Comparison of ENCODE assay signal across 30 mouse cellular contexts in the genomic region with DNA sequence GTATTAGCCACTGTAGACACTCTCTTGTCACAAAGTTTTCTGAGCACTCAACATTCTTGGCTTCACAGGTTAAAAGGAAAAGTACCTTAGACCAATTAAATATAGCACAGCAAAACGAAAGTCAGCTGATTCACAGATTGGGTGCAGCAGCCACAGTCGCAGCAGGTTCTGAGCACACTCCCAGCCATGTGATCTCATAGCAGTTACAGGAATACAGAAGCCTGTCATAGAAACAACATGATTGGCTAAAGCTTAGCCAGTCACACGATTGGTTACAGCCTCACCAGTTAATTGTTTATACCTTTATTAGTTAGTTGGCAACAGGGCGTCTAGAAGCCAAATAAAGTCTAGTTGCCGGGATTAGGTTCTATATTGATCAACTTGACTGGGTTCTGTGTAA. TPM values are rescaled to one million over a fixed set of nuclear protein-coding genes. Genes with fewer than 3 reads are reported as not detected.
DNase-seq lines count a peak whose midpoint lies in the region; ATAC-seq and TF ChIP-seq lines count a peak whose summit lies in the region.
"Had no signal": no experiment of that assay in that cellular context is flagged by ENCODE, and none has a peak within 500 bp of the region (broad histone marks: within the 10 kb centered on the region; RNA-seq: fewer than 3 reads in every experiment).

No protein-coding gene starts in this region.

- no peak overlapping the region for H3K27ac ChIP-seq in kidney, adult 2 months (ENCODE audit: insufficient read depth, low read depth, low read length)
- H3K27ac ChIP-seq in lung, postnatal 0 days (ENCODE audit: low read length): no peak overlapping the region
- H3K27ac ChIP-seq in intestine, postnatal 0 days (ENCODE audit: low read depth, low read length): no peak overlapping the region; the same call in 1 of the 2 replicates
- H3K27ac ChIP-seq: embryonic facial prominence, embryonic 10.5 days; forebrain, embryonic 10.5 days; heart, adult 2 months; heart, embryonic 15.5 days; hindbrain, embryonic 15.5 days; liver, embryonic 13.5 days; lung, embryonic 15.5 days; midbrain, embryonic 15.5 days; stomach, postnatal 0 days had no signal

- H3K9me3 ChIP-seq in lung, postnatal 0 days (ENCODE audit: low read length): no peaks in the 10 kb centered on the region
- no peaks in the 10 kb centered on the region for H3K9me3 ChIP-seq in intestine, postnatal 0 days (ENCODE audit: control insufficient read depth)
- H3K9me3 ChIP-seq: embryonic facial prominence, embryonic 10.5 days; forebrain, embryonic 10.5 days; heart, embryonic 15.5 days; hindbrain, embryonic 15.5 days; liver, embryonic 13.5 days; lung, embryonic 15.5 days; midbrain, embryonic 15.5 days had no signal

- peak; percentile 58 for DNase-seq in kidney, adult 2 months
- DNase-seq in kidney, postnatal 25 days: no peak
- DNase-seq in lung, postnatal 0 days (ENCODE audit: low spot score): no peak
- DNase-seq in lung, adult 2 months: no peak
- no peak for DNase-seq in layer of hippocampus, adult 9-11 months
- DNase-seq in embryo, embryonic 11 days: no peak
- DNase-seq: adrenal gland, postnatal 36 days; B cell, adult 2 months; cerebellum, adult 11 months; cerebellum, adult 9-11 months; gastrocnemius, postnatal 14 days; heart, adult 2 months; heart, postnatal 4 days; layer of hippocampus, postnatal 36 days; liver, embryonic 13.5 days; lung, postnatal 4 days; thymus, adult 2 months; thymus, postnatal 4 days had no signal

- no peaks in the 10 kb centered on the region for H3K27me3 ChIP-seq in kidney, adult 2 months (replicated peaks; ENCODE audit: control insufficient read depth, insufficient read depth, low read length)
- H3K27me3 ChIP-seq in lung, postnatal 0 days (replicated peaks; ENCODE audit: insufficient read depth, low read length): no peaks in the 10 kb centered on the region
- no peaks in the 10 kb centered on the region for H3K27me3 ChIP-seq in intestine, postnatal 0 days (replicated peaks; ENCODE audit: control insufficient read depth, insufficient read depth, low read length)
- H3K27me3 ChIP-seq: heart, embryonic 15.5 days; hindbrain, embryonic 15.5 days; liver, embryonic 13.5 days; lung, embryonic 15.5 days; midbrain, embryonic 15.5 days had no signal

- no peak for TF ChIP-seq EP300 in lung, postnatal 0 days (IDR thresholded peaks at IDR 0.05)

- H3K4me3 ChIP-seq in kidney, adult 2 months (ENCODE audit: insufficient read depth, low read depth, low read length): no peak overlapping the region
- no peak overlapping the region for H3K4me3 ChIP-seq in lung, postnatal 0 days (ENCODE audit: low read depth, low read length)
- no peak overlapping the region for H3K4me3 ChIP-seq in lung, adult 2 months (replicated peaks; ENCODE audit: extremely low read depth, low read depth, low read length)
- H3K4me3 ChIP-seq in intestine, postnatal 0 days (ENCODE audit: low read depth, low read length): no peak overlapping the region
- H3K4me3 ChIP-seq: embryonic facial prominence, embryonic 10.5 days; forebrain, embryonic 10.5 days; heart, adult 2 months; heart, embryonic 15.5 days; hindbrain, embryonic 15.5 days; liver, embryonic 13.5 days; lung, embryonic 15.5 days; midbrain, embryonic 15.5 days; myocyte had no signal

- H3K9ac ChIP-seq in lung, postnatal 0 days (replicated peaks; ENCODE audit: low read depth): no peak overlapping the region
- H3K9ac ChIP-seq in intestine, postnatal 0 days (ENCODE audit: low read depth, low read length): no peak overlapping the region
- H3K9ac ChIP-seq: heart, embryonic 15.5 days; hindbrain, embryonic 15.5 days; liver, embryonic 13.5 days; lung, embryonic 15.5 days; midbrain, embryonic 15.5 days had no signal

- H3K4me2 ChIP-seq in lung, postnatal 0 days (replicated peaks; ENCODE audit: low read depth, low read length): no peak overlapping the region
- H3K4me2 ChIP-seq in intestine, postnatal 0 days (replicated peaks; ENCODE audit: low read depth): no peak overlapping the region
- H3K4me2 ChIP-seq: hindbrain, embryonic 15.5 days; liver, embryonic 13.5 days; lung, embryonic 15.5 days; midbrain, embryonic 15.5 days had no signal

- no peak for TF ChIP-seq POLR2A in kidney, adult 2 months (IDR thresholded peaks at IDR 0.05; ENCODE audit: low read depth, low read length)
- TF ChIP-seq POLR2A in lung, adult 2 months (IDR thresholded peaks at IDR 0.05; ENCODE audit: borderline replicate concordance, extremely low read depth, low read depth, low read length): no peak

- H3K36me3 ChIP-seq in kidney, adult 2 months (ENCODE audit: control insufficient read depth, insufficient read depth, low read length): no peaks in the 10 kb centered on the region
- H3K36me3 ChIP-seq in lung, postnatal 0 days (ENCODE audit: insufficient read depth, low read length): no peaks in the 10 kb centered on the region
- H3K36me3 ChIP-seq in intestine, postnatal 0 days (ENCODE audit: control insufficient read depth, insufficient read depth): no peaks in the 10 kb centered on the region
- H3K36me3 ChIP-seq: embryonic facial prominence, embryonic 10.5 days; forebrain, embryonic 10.5 days; heart, embryonic 15.5 days; hindbrain, embryonic 15.5 days; liver, embryonic 13.5 days; lung, embryonic 15.5 days; midbrain, embryonic 15.5 days had no signal

- WGBS in kidney, adult 2 months: 69% methylated on average over 5 of the region's 5 CpGs
- WGBS in lung, postnatal 0 days: 80% methylated on average over 5 of the region's 5 CpGs
- 70% methylated on average over 5 of the region's 5 CpGs for WGBS in lung, adult 2 months
- 61% methylated on average over 5 of the region's 5 CpGs for whole genome bisulfite sequencing in intestine, postnatal 0 days

- H3K4me1 ChIP-seq in kidney, adult 2 months (ENCODE audit: control insufficient read depth, insufficient read depth, low read length): no peaks in the 10 kb centered on the region
- peaks cover 10% of the 10 kb centered on the region; the same call in 1 of the 2 replicates for H3K4me1 ChIP-seq in lung, postnatal 0 days (ENCODE audit: insufficient read depth, low read depth, low read length)
- peaks cover 6% of the 10 kb centered on the region for H3K4me1 ChIP-seq in lung, adult 2 months (ENCODE audit: control insufficient read depth, insufficient read depth, low read length)
- no peaks in the 10 kb centered on the region for H3K4me1 ChIP-seq in intestine, postnatal 0 days (replicated peaks; ENCODE audit: control insufficient read depth, insufficient read depth, low read length)
- H3K4me1 ChIP-seq: embryonic facial prominence, embryonic 10.5 days; forebrain, embryonic 10.5 days; hindbrain, embryonic 15.5 days; liver, embryonic 13.5 days; lung, embryonic 15.5 days; midbrain, embryonic 15.5 days had no signal

- TF ChIP-seq CTCF in kidney, adult 2 months (conservative IDR thresholded peaks at IDR 0.05; ENCODE audit: insufficient read depth, insufficient read length, low read depth, low read length): no peak
- no peak for TF ChIP-seq CTCF in lung, postnatal 0 days (IDR thresholded peaks at IDR 0.05)
- TF ChIP-seq CTCF in lung, adult 2 months (IDR thresholded peaks at IDR 0.05; ENCODE audit: insufficient read depth, low read length): no peak
- no peak for TF ChIP-seq CTCF in intestine, postnatal 0 days (IDR thresholded peaks at IDR 0.05; ENCODE audit: low read depth)

- ATAC-seq in lung, postnatal 0 days: peak; percentile 23; the same call in 1 of the 2 replicates
- ATAC-seq in intestine, postnatal 0 days: peak; percentile 80
- ATAC-seq: forebrain, embryonic 16.5 days; midbrain, embryonic 15.5 days had no signal

RNA-seq across cellular contexts. Expression of gene Map3k7cl, which starts 57.0 kb away (rescaled TPM):
- polyA plus RNA-seq in kidney, adult 2 months (2012; rRNA removed): 33.0 and 37.0 TPM in 2 replicates
- polyA plus RNA-seq in lung, postnatal 0 days (2015; fragmentation: Nextera tagmentation; extraction: Ambion mirVana): 0.37 and 0.38 TPM in 2 replicates
- polyA plus RNA-seq in lung, adult 2 months (2012; rRNA removed): 1.1 and 2.6 TPM in 2 replicates
- 0.35 and 0.43 TPM in 2 replicates for polyA plus RNA-seq in intestine, postnatal 0 days (2015; fragmentation: Nextera tagmentation; extraction: Ambion mirVana)
- polyA plus RNA-seq: embryonic facial prominence, embryonic 10.5 days; forebrain, embryonic 10.5 days; hindbrain, embryonic 15.5 days; limb, embryonic 11.5 days; liver, embryonic 13.5 days; neural tube, embryonic 14.5 days had no signal
